Mouse (Mus musculus) limb, embryonic 15.5 days (tissue): ENCODE measurements at regions not wholly inside any gene's neighbourhood (a gene's known extent, or its start where the extent isn't known, plus 50 kb on each side); places are given as distances from the start of the nearest gene placed in this dataset.
"Not testable (repeated sequence)": the region's sequence is repeated elsewhere in the genome, so short reads cannot be mapped to it uniquely, and the experiment has no call there.

Experiments used
- ATAC-seq: fragments of 200-750 bp; cut with Nextera tagmentation; 2 replicates; pipeline ENCODE4 v1.8.0; 2017; ENCODE audit warnings: low read depth, moderate TSS enrichment; ENCODE audit not compliant: insufficient number of reproducible peaks, low FRiP score, low TSS enrichment
- H3K27ac ChIP-seq: fragments of 300-500 bp; sonication (generic); 2 replicates; pipeline ENCODE4 v1.5.1; 2015; ENCODE audit warnings: moderate library complexity, mild to moderate bottlenecking, inconsistent platforms
- H3K27me3 ChIP-seq: fragments of 300-500 bp; sonication (generic); 2 replicates; pipeline ENCODE4 v1.6.1; 2015; ENCODE audit warnings: inconsistent platforms
- H3K36me3 ChIP-seq: fragments of 300-500 bp; sonication (generic); 2 replicates; pipeline ENCODE4 v1.6.1; 2015; ENCODE audit warnings: inconsistent platforms
- H3K4me1 ChIP-seq: fragments of 300-500 bp; sonication (generic); 2 replicates; pipeline ENCODE4 v1.6.1; 2015; ENCODE audit warnings: inconsistent platforms
- H3K4me2 ChIP-seq: fragments of 300-500 bp; sonication (generic); 2 replicates; pipeline ENCODE4 v1.6.1; 2015; ENCODE audit warnings: mild to moderate bottlenecking, inconsistent platforms
- H3K4me3 ChIP-seq: fragments of 300-500 bp; sonication (generic); 2 replicates; pipeline ENCODE4 v1.5.1; 2015; ENCODE audit warnings: mild to moderate bottlenecking, inconsistent platforms
- H3K9ac ChIP-seq: fragments of 300-500 bp; sonication (generic); 2 replicates; pipeline ENCODE4 v1.6.1; 2015; ENCODE audit warnings: inconsistent platforms
- H3K9me3 ChIP-seq: fragments of 300-500 bp; sonication (generic); 2 replicates; pipeline ENCODE4 v1.6.1; 2016; ENCODE audit warnings: inconsistent platforms
- WGBS: fragments of 180-500 bp; shearing (Covaris S2); methylation state at CpG from one replicate; pipeline ENCODE4 v1.1.7; 2015; 5-methylcytosine and 5-hydroxymethylcytosine counted together

DNA sequence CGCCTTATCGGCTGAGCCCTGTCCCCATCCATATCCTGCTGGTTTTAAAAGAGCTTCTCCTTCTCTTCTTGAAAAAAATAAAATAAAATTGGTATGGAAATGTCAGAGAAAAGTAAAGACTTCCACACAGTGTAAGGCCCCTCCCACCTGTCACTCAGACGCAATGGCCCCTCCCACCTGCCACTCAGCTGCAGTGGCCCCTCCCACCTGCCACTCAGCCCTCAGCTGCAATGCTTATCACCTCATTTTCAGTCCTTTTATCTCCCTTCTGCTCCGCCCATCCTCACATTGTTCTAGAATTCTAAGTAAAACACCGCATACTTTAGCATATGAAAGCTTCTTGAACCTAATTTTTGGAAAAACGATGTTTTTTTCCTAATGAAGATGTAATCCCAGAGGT is 126.4 kb upstream of the Daam1 start:
- ATAC-seq = no peak
- Histone ChIP-seq H3K4me1 (no peaks in the 10 kb centered on the region), H3K4me3 (no peak overlapping the region), H3K9me3 (no peaks in the 10 kb centered on the region), H3K4me2 (no peak overlapping the region), H3K9ac (no peak overlapping the region), H3K27ac (no peak overlapping the region), H3K27me3 (no peaks in the 10 kb centered on the region; the same call in 1 of the 2 replicates), H3K36me3 (no peaks in the 10 kb centered on the region)
- 74% methylated on average over 6 of the region's 6 CpGs for WGBS

DNA sequence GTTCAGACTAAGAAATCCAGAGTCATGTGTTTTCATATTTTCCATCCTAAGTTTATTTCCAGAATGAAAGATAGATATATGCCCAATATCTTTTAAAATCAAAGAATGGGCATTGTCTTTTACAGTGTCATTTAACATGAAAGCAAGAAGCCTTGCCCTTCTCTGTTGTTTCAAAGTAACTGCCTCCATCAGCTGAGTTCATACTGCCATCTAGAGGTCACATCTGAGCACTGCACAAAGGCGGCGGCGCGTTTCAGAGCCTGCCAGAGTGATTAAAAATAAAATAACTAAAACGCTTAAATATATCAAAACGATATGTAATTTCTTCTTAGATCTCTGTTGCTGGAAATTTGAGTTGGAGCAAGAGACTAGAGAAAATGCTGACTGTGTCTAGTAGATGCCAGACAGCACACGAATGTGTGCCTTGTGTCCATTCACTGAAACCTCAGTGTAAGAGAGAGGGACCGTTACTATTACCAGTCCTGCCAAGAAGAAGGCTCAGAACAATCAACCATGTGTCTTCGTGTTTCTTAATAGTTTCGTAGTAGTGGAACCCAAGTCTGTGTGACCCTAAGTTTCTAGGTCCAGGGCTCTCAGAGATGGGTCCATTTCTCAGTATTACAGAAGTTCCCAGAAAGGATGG is 123.0 kb upstream of the Daam1 start:
- H3K9me3 ChIP-seq = no peaks in the 10 kb centered on the region
- 21% methylated on average over 10 of the region's 10 CpGs for WGBS
- H3K27me3 ChIP-seq = no peaks in the 10 kb centered on the region; the same call in 1 of the 2 replicates
- H3K9ac ChIP-seq = no peak overlapping the region
- H3K27ac ChIP-seq = no peak overlapping the region
- no peak for ATAC-seq
- no peaks in the 10 kb centered on the region for H3K4me1 ChIP-seq
- H3K36me3 ChIP-seq = no peaks in the 10 kb centered on the region
- no peak overlapping the region for H3K4me2 ChIP-seq
- no peak overlapping the region for H3K4me3 ChIP-seq

DNA sequence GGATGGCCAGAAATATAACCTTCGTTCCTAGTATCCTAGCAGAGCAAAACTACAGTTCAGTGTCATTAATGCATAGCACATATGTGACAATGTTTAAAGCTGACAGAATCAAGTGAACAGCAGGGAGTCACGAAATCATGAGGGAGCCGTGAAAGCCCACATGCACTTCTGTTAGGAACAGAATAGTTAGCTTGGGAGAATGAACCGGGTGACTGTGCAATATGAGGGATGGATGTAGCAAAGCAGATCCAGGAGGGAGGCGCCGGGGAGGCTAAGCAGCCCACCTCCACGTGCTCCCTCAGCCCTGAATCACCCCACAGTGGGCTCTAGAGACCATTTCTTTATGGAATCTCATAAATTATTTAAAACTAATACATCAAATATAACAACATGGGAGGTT is 116.3 kb upstream of the Daam1 start:
- Histone ChIP-seq H3K27me3 (no peaks in the 10 kb centered on the region), H3K4me3 (no peak overlapping the region), H3K9ac (no peak overlapping the region), H3K4me2 (no peak overlapping the region), H3K4me1 (peaks cover 7% of the 10 kb centered on the region), H3K9me3 (no peaks in the 10 kb centered on the region), H3K27ac (no peak overlapping the region), H3K36me3 (no peaks in the 10 kb centered on the region)
- no peak for ATAC-seq
- 58% methylated on average over 7 of the region's 7 CpGs for WGBS

DNA sequence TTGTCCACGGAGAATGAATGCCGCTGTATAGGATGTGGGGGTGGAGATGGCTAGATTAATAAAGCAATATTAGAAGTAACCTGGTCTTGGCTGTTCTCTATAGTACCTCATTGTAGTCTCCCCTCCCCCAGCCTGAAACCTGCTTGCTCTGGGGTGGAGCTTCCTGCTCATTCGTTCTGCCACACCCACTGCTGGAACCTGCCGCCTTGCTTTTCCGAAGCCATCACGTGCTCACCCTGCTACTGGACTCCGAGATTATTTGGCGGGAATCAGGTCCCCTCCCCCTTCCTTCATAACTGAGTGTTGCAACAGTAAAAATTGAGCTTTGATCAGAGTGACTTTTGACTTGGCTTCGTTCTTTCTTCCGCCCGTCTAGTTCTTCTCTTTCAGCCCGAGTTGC is 112.5 kb upstream of the Daam1 start:
- not testable (repeated sequence) for H3K9ac ChIP-seq, H3K4me1 ChIP-seq, H3K9me3 ChIP-seq, ATAC-seq, H3K27me3 ChIP-seq, H3K36me3 ChIP-seq, H3K27ac ChIP-seq
- Histone ChIP-seq H3K4me3 (peak overlapping the region; percentile 3; the same call in 1 of the 2 replicates), H3K4me2 (peak overlapping the region; percentile 24)
- 46% methylated on average over 12 of the region's 12 CpGs for WGBS

DNA sequence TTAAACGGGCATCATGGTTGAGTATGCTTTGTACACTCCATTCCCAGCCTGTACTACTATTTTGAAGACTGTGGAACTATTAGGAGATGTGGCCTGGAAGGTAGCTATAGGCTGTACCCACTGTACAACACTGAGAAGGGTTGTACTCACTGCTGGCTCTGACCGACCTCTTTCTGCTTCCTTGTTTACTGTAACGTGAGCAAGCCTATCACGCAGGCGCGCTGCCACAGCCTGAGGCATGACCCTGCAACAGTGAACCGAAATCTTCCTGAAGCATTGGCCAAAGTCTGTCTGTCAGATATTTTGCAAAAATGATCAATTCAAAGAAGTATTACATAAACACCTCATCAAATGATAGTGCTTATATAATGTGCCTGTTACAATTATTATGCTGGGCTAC is 112.0 kb upstream of the Daam1 start:
- Histone ChIP-seq H3K9me3 (no peaks in the 10 kb centered on the region), H3K27ac (no peak overlapping the region), H3K4me1 (peaks cover 7% of the 10 kb centered on the region), H3K27me3 (no peaks in the 10 kb centered on the region), H3K9ac (no peak overlapping the region), H3K4me3 (peak overlapping the region; percentile 3; the same call in 1 of the 2 replicates), H3K36me3 (no peaks in the 10 kb centered on the region), H3K4me2 (peak overlapping the region; percentile 24; the same call in 1 of the 2 replicates)
- WGBS = 45% methylated on average over 7 of the region's 7 CpGs
- no peak for ATAC-seq

DNA sequence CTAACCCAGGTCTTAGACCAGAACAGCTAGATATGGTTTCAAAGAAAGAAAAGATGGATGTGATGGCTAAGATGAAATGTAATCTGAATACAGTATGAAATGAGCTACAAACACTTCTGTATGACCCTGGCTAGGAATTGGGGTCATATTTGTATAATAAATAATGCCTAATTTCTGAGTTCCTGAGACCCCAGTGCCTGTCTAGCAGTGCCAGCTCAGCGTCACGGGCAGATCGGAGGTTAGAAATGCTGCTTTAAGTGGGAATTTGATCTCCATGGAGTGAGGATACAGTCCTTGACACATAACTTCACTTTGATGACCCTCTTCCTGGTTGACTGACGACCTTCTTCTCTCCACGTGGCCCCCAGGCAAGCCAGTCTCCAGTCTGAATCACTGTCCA is 105.7 kb upstream of the Daam1 start:
- no peak for ATAC-seq
- H3K27ac ChIP-seq = no peak overlapping the region
- 43% methylated on average over 5 of the region's 5 CpGs for WGBS

DNA sequence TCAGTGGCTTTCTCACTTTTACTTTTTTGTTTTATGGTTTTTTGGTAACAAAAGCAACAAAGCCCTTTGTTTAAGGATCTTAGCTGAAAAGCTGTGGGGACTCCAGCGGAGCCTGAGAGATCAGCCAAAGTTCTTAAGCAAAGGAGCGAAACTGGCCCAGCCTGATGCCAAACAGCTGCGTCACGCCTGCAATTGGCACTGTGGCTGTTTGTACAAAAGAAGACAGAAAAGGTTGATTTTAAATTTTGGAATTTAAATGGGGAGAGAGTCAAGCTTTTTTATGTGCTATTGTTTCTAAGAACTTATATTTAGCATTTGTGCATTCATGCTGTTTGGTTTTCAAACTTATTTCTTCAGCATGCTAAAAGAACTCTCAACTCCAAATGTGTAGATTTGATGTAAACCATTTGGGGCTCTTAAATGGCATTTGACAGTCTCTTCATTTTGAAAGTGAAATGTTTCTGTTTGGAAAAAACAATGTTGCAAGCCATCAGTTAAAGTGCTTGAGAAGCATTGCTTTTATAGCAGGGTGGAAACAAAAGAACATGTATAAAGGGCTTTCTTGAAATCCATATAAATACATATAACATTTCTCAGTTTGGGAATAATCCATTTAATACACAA is 105.1 kb upstream of the Daam1 start:
- Histone ChIP-seq H3K9ac (no peak overlapping the region), H3K9me3 (no peaks in the 10 kb centered on the region), H3K4me3 (no peak overlapping the region), H3K4me1 (no peaks in the 10 kb centered on the region; the same call in 1 of the 2 replicates), H3K27ac (no peak overlapping the region), H3K4me2 (no peak overlapping the region), H3K36me3 (no peaks in the 10 kb centered on the region), H3K27me3 (no peaks in the 10 kb centered on the region)
- 32% methylated on average over 4 of the region's 4 CpGs for WGBS
- ATAC-seq = no peak

More for the DNA sequence above, 105.7 kb upstream of the Daam1 start:
- H3K4me1 ChIP-seq = no peaks in the 10 kb centered on the region; the same call in 1 of the 2 replicates
- H3K9ac ChIP-seq = no peak overlapping the region
- H3K9me3 ChIP-seq = no peaks in the 10 kb centered on the region
- H3K36me3 ChIP-seq = no peaks in the 10 kb centered on the region
- no peaks in the 10 kb centered on the region for H3K27me3 ChIP-seq
- H3K4me3 ChIP-seq = no peak overlapping the region
- H3K4me2 ChIP-seq = no peak overlapping the region

DNA sequence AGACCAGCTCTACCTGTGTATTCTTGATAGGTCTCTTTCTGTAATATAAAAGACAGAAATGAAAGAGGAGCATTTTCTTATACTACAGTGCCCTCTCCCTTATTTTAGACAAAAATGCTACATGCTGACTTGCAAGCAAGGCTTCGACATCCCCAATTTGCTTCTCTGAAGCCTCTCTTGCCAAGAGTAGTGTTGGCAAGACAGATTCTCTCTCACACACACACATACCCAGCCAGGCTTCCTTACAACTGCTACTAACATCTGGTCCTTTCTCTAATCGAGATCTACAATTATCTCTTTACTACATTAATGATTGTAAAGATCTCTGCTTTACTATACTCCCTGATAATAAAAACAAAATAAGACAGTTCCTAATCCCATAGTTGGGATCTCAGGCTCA is 87.5 kb upstream of the Daam1 start:
- Histone ChIP-seq H3K27me3 (no peaks in the 10 kb centered on the region), H3K4me2 (no peak overlapping the region), H3K36me3 (no peaks in the 10 kb centered on the region), H3K4me3 (no peak overlapping the region), H3K4me1 (peaks cover 13% of the 10 kb centered on the region), H3K9me3 (no peaks in the 10 kb centered on the region), H3K27ac (no peak overlapping the region), H3K9ac (no peak overlapping the region)
- no peak for ATAC-seq
- 69% methylated on average over 2 of the region's 2 CpGs for WGBS

DNA sequence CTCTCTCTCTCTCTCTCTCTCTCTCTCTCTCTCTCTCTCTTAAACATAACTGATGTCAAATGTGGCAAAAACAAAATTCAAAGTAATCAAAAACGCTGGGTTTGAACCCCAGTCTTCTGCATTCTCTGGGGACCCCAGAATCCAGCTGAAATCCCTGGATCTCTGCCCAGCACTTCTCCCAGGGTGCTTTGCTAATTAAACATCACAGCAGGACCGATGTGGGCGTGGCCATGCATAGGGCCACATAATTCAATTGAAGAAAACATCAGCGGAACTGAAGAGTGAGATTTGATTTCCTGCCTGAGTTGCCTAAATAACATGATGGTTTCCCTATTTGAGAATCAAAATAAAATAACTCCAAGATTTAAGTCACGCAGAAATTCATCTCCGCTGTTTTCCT is 84.9 kb upstream of the Daam1 start:
- WGBS = 56% methylated on average over 6 of the region's 6 CpGs
- Histone ChIP-seq H3K4me2 (no peak overlapping the region), H3K4me1 (peaks cover 26% of the 10 kb centered on the region), H3K36me3 (no peaks in the 10 kb centered on the region), H3K4me3 (no peak overlapping the region), H3K9me3 (no peaks in the 10 kb centered on the region), H3K9ac (no peak overlapping the region), H3K27me3 (no peaks in the 10 kb centered on the region), H3K27ac (no peak overlapping the region)
- no peak for ATAC-seq

DNA sequence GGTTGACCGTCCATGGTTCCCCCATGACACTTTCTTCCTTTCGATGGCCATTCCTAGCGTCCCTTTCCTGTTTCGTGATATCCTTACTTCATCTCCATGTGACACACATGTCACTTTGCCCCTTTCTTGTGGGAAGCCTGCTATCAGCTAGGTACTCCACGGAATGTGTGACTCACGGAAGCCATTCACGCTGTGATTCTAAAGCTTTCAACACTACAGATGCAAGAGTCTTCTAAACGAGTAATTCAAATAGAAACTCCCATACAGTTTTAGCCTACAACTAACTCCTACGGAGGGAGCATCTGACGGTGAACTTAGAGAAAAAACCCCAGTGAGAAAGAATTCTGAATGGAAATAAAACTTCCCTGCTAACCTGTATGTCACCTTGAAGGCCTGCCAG is 83.5 kb upstream of the Daam1 start:
- no peak overlapping the region for H3K9ac ChIP-seq
- H3K27ac ChIP-seq = peak overlapping the region; percentile 87
- peak overlapping the region; percentile 30; the same call in 1 of the 2 replicates for H3K4me2 ChIP-seq
- no peaks in the 10 kb centered on the region for H3K9me3 ChIP-seq
- ATAC-seq = no peak
- WGBS = 84% methylated on average over 10 of the region's 10 CpGs
- no peaks in the 10 kb centered on the region for H3K27me3 ChIP-seq
- H3K36me3 ChIP-seq = no peaks in the 10 kb centered on the region
- peaks cover 26% of the 10 kb centered on the region for H3K4me1 ChIP-seq
- H3K4me3 ChIP-seq = no peak overlapping the region

DNA sequence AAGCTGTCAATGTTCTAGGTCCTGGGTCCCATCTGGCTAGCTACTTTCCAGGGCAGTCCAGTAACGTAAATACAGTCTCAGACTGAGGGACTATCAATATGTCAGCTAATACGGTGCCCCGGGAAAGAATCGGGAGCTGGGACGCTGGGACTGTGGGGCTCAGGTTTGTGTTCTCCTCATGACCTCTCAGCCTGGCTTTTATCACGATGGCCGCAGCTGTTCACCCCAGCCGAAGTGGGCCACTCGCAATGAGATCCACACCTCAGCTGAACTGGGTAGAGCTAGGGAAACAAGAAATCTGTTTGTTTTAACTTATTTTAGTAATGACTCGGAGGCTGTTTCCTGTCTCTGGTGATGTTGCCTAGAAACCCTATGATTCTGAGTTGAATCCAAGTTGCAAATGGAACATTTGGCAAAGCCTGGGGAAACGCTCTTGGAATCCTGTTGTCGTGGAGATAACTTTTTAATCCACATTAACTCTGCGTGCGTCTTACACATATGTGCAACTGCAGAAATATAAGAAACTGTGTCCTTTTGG is 83.0 kb upstream of the Daam1 start:
- ATAC-seq = 0 out of 2 replicates have a peak, but pooled peaks have one; percentile 31
- H3K27ac ChIP-seq = peak overlapping the region; percentile 87
- peak overlapping the region; percentile 30 for H3K4me2 ChIP-seq

DNA sequence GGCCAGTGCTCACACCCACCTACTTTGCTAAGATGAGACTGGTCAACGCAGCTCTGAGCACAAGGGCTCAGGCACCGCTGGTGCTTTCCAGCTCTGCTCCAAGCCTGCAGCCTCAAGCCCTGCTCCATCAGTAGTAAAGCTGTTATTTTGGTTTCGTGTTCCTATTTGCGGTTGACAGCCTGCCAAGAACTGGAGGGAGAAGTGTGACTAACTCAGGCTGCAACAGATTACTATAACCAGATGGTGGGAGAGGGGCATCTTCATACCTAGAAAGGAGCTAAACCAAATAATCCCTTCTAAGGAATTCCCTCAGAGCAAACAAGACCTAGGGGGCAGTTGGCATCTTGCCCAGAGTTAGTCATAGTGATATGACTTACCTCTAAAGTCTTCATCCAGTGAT is 82.1 kb upstream of the Daam1 start:
- Histone ChIP-seq H3K4me2 (peak overlapping the region; percentile 30), H3K36me3 (no peaks in the 10 kb centered on the region), H3K4me3 (no peak overlapping the region), H3K9me3 (no peaks in the 10 kb centered on the region), H3K27ac (peak overlapping the region; percentile 87), H3K27me3 (no peaks in the 10 kb centered on the region), H3K4me1 (peaks cover 30% of the 10 kb centered on the region), H3K9ac (no peak overlapping the region)
- peak; percentile 64; the same call in 1 of the 2 replicates for ATAC-seq
- 16% methylated on average over 4 of the region's 4 CpGs for WGBS

More for the DNA sequence above, 83.0 kb upstream of the Daam1 start:
- no peaks in the 10 kb centered on the region for H3K36me3 ChIP-seq
- no peak overlapping the region for H3K9ac ChIP-seq
- no peaks in the 10 kb centered on the region for H3K27me3 ChIP-seq
- peaks cover 29% of the 10 kb centered on the region for H3K4me1 ChIP-seq
- WGBS = 38% methylated on average over 14 of the region's 14 CpGs
- H3K4me3 ChIP-seq = no peak overlapping the region
- H3K9me3 ChIP-seq = no peaks in the 10 kb centered on the region
